Mouse (Mus musculus): ENCODE data around the gene Zfp940. TPM values are rescaled to one million over a fixed set of nuclear protein-coding genes. Genes with fewer than 3 reads are reported as not detected.
"Not testable (repeated sequence)": the region's sequence is repeated elsewhere in the genome, so short reads cannot be mapped to it uniquely, and the experiment has no call there.

Zfp940 gene
- polyA plus RNA-seq (2014; fragmentation: Nextera tagmentation; extraction: Ambion mirVana): 10.7 and 11.3 TPM in 2 replicates

DNA sequence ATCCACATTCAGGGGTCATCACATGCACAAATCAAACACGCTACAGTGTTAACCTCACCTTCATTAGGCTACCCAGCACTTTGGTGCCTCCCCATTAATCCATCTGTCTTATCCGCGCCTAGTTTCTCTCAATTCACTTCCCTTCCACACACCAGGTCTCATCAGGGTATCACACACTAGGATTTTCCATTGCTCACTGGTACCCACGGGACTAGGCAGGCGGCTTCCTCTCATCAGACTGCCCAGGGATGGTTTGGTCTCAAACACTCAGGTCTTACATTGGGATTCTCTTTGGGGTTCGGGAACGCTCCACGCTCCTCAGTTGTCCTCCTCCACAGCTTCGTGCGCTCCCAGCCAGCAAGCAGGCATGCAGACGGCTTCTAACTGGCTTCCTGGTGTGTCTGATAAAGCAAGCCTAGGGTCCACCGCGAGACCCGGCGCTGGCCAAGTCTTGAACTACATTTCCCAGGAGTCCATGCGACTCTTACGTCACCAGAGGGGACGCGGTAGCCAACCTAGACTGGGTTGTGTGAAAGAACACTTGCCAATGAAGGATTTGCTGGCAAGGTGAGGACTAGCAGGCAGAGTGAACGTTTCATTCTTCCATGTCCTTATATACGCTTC, at the start of gene Zfp940:
Gene Zfp940 (minus strand): TSS at position 451 of the 624 bp plus-strand sequence.
- WGBS: 2% methylated on average over 21 of the region's 21 CpGs
- H3K36me3 ChIP-seq (ENCODE audit: control insufficient read depth, insufficient read depth, low read length): no peaks in the 10 kb centered on the region
- DNase-seq (ENCODE audit: low spot score) (peak; percentile 90), ATAC-seq (replicated peaks; ENCODE audit: low FRiP score) (peak; percentile 98)
- peak within 1 kb of the TSS; percentile 70 for H3K9ac ChIP-seq (ENCODE audit: low read length)
- H3K9me3 ChIP-seq (ENCODE audit: control insufficient read depth, low read length): no peaks in the 10 kb centered on the region
- H3K4me1 ChIP-seq (replicated peaks; ENCODE audit: control insufficient read depth, insufficient read depth, low read length): peaks cover 4% of the 10 kb centered on the region; the same call in 1 of the 2 replicates
- no peak within 1 kb of the TSS; the same call in 1 of the 2 replicates for H3K27ac ChIP-seq (ENCODE audit: low read depth, low read length)
- peak within 1 kb of the TSS; percentile 58 for H3K4me3 ChIP-seq (ENCODE audit: low read depth, low read length)
- no peaks in the 10 kb centered on the region for H3K27me3 ChIP-seq (ENCODE audit: control insufficient read depth, insufficient read depth, low read length)
- H3K4me2 ChIP-seq (ENCODE audit: low read depth, low read length, severe bottlenecking): peak within 1 kb of the TSS; percentile 76

- ATAC-seq (replicated peaks; ENCODE audit: low FRiP score): no peak
- no peaks in the 10 kb centered on the region for H3K27me3 ChIP-seq (ENCODE audit: control insufficient read depth, insufficient read depth, low read length)
These were observed 44.9 kb upstream of the Zfp940 start for GRCm38 (mm10) chr7:29898351-29898750.

DNA sequence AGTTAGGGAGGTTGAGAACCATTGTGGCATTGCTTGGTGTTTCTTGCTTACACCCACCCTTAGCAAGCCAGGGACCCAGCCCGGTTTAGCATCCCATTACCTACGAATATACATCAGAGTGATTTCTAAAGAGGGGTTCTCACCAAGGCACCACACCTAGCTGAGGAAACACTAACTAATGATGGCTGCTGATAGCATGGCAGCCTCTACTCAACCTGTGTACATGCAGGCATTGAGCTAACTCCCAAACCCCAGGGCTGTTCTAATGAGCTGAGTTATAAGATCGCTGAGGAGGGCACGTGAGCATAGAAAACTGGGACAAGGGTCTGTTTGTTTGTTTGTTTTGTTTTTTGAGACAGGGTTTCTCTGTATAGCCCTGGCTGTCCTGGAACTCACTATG, 39.3 kb upstream of the Zfp940 start:
- no peaks in the 10 kb centered on the region for H3K27me3 ChIP-seq (ENCODE audit: control insufficient read depth, insufficient read depth, low read length)
- DNase-seq (ENCODE audit: low spot score): no peak
- ATAC-seq (replicated peaks; ENCODE audit: low FRiP score): no peak
- H3K9ac ChIP-seq (ENCODE audit: low read length): no peak overlapping the region
- 98% methylated on average over 4 of the region's 4 CpGs for WGBS
- peaks cover 45% of the 10 kb centered on the region for H3K36me3 ChIP-seq (ENCODE audit: control insufficient read depth, insufficient read depth, low read length)
- no peaks in the 10 kb centered on the region for H3K4me1 ChIP-seq (replicated peaks; ENCODE audit: control insufficient read depth, insufficient read depth, low read length)
- no peak overlapping the region for H3K4me2 ChIP-seq (ENCODE audit: low read depth, low read length, severe bottlenecking)
- peaks cover 24% of the 10 kb centered on the region for H3K9me3 ChIP-seq (ENCODE audit: control insufficient read depth, low read length)
- H3K4me3 ChIP-seq (ENCODE audit: low read depth, low read length): no peak overlapping the region
- H3K27ac ChIP-seq (ENCODE audit: low read depth, low read length): no peak overlapping the region

More at GRCm38 (mm10) chr7:29898351-29898750, 44.9 kb upstream of the Zfp940 start:
- no peaks in the 10 kb centered on the region for H3K4me1 ChIP-seq (replicated peaks; ENCODE audit: control insufficient read depth, insufficient read depth, low read length)
- peaks cover 24% of the 10 kb centered on the region for H3K9me3 ChIP-seq (ENCODE audit: control insufficient read depth, low read length)
- H3K36me3 ChIP-seq (ENCODE audit: control insufficient read depth, insufficient read depth, low read length): peaks cover 47% of the 10 kb centered on the region
- WGBS: 99% methylated on average over 4 of the region's 4 CpGs
- H3K27ac ChIP-seq (ENCODE audit: low read depth, low read length): no peak overlapping the region
- no peak overlapping the region for H3K4me2 ChIP-seq (ENCODE audit: low read depth, low read length, severe bottlenecking)
- H3K4me3 ChIP-seq (ENCODE audit: low read depth, low read length): no peak overlapping the region
- no peak overlapping the region for H3K9ac ChIP-seq (ENCODE audit: low read length)
- no peak for DNase-seq (ENCODE audit: low spot score)

DNA sequence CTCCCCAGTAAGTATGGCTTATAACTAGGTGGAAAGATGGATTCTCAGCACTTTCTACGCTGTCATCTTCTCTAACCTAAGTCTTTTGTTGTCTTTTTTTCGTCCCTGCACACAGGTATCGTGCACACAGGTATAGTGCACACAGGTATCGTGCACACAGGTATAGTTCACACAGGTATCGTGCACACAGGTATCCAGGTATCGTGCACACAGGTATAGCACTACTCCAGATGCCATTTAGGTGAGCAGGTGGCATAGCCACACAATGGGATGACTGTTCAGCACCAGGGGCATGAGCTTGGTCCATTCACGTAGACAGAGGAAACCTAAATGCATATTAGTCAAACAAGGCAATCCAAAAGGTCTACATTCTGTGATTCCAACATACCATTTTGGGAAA, 37.0 kb upstream of the Zfp940 start:
- 96% methylated on average over 7 of the region's 7 CpGs for WGBS
- DNase-seq (ENCODE audit: low spot score) (no peak), ATAC-seq (replicated peaks; ENCODE audit: low FRiP score) (no peak)
- Histone ChIP-seq H3K27ac (ENCODE audit: low read depth, low read length) (no peak overlapping the region), H3K4me1 (replicated peaks; ENCODE audit: control insufficient read depth, insufficient read depth, low read length) (no peaks in the 10 kb centered on the region), H3K27me3 (ENCODE audit: control insufficient read depth, insufficient read depth, low read length) (no peaks in the 10 kb centered on the region), H3K4me3 (ENCODE audit: low read depth, low read length) (no peak overlapping the region), H3K9ac (ENCODE audit: low read length) (no peak overlapping the region), H3K36me3 (ENCODE audit: control insufficient read depth, insufficient read depth, low read length) (peaks cover 34% of the 10 kb centered on the region), H3K4me2 (ENCODE audit: low read depth, low read length, severe bottlenecking) (no peak overlapping the region), H3K9me3 (ENCODE audit: control insufficient read depth, low read length) (peaks cover 33% of the 10 kb centered on the region)

DNA sequence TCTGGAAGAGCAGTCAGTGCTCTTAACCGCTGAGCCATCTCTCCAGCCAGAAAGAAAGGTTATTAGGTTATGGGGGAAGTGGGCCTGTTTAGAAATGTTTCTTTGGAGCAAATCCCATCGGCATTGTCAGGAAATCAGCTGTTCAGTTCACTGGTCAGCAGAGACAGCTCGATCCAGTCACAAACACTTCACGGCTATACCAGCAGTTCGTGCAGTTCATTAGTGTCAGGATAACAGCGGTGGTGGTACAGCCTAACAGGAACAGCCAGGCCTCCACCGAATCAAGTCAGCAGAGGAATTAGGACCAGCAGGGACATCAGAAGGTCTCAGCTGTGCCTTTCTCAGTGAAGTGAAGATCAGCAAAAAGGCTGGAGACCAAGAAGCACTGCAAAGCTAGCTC, 27.4 kb upstream of the Zfp940 start:
- no peaks in the 10 kb centered on the region for H3K4me1 ChIP-seq (replicated peaks; ENCODE audit: control insufficient read depth, insufficient read depth, low read length)
- 88% methylated on average over 7 of the region's 7 CpGs for WGBS
- H3K36me3 ChIP-seq (ENCODE audit: control insufficient read depth, insufficient read depth, low read length): no peaks in the 10 kb centered on the region; the same call in 1 of the 2 replicates
- H3K27ac ChIP-seq (ENCODE audit: low read depth, low read length): no peak overlapping the region
- no peaks in the 10 kb centered on the region for H3K27me3 ChIP-seq (ENCODE audit: control insufficient read depth, insufficient read depth, low read length)
- no peak for ATAC-seq (replicated peaks; ENCODE audit: low FRiP score)
- no peak overlapping the region for H3K4me2 ChIP-seq (ENCODE audit: low read depth, low read length, severe bottlenecking)
- no peaks in the 10 kb centered on the region; the same call in 1 of the 2 replicates for H3K9me3 ChIP-seq (ENCODE audit: control insufficient read depth, low read length)
- no peak overlapping the region for H3K4me3 ChIP-seq (ENCODE audit: low read depth, low read length)
- H3K9ac ChIP-seq (ENCODE audit: low read length): no peak overlapping the region
- no peak for DNase-seq (ENCODE audit: low spot score)

DNA sequence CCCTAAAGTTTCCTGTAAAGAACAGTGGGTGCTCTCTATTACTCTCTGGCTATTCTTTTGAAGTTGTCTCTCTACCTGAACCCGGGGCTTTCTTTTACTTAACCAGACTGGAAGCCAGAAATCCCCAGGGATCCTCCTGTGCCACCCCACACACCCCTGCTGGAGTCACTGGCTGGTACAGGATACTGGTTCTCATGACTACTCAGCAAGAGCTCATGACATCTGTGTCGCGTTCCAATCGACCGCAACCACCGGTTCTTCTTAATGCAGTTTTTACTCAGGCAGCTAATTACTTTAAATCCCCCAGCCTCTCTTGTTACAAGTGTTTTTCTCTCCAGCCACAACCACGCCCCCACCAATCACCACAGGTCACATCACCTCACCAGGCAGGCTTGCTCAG, 26.6 kb upstream of the Zfp940 start:
- Histone ChIP-seq H3K4me3 (ENCODE audit: low read depth, low read length) (no peak overlapping the region), H3K9me3 (ENCODE audit: control insufficient read depth, low read length) (peaks cover 8% of the 10 kb centered on the region), H3K4me1 (replicated peaks; ENCODE audit: control insufficient read depth, insufficient read depth, low read length) (no peaks in the 10 kb centered on the region), H3K4me2 (ENCODE audit: low read depth, low read length, severe bottlenecking) (no peak overlapping the region), H3K27me3 (ENCODE audit: control insufficient read depth, insufficient read depth, low read length) (no peaks in the 10 kb centered on the region), H3K27ac (ENCODE audit: low read depth, low read length) (no peak overlapping the region), H3K36me3 (ENCODE audit: control insufficient read depth, insufficient read depth, low read length) (peaks cover 7% of the 10 kb centered on the region), H3K9ac (ENCODE audit: low read length) (no peak overlapping the region)
- WGBS: 71% methylated on average over 7 of the region's 7 CpGs
- DNase-seq (ENCODE audit: low spot score) (no peak), ATAC-seq (replicated peaks; ENCODE audit: low FRiP score) (no peak)

DNA sequence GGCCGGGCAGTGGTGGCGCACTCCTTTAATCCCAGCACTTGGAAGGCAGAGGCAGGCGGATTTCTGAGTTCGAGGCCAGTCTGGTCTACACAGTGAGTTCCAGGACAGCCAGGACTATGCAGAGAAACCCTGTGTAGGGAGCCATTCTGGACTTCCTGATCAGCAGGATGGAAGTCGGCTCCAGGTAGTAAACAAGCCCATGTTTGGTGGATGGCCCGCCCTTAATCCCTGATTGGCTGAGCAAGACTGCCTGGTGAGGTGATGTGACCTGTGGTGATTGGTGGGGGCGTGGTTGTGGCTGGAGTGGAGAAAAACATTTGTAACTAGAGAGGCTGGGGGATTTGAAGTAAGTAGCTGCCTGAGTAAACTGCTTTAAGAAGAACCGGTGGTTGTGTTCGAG, 24.1 kb upstream of the Zfp940 start:
- H3K27ac ChIP-seq (ENCODE audit: low read depth, low read length); H3K4me1 ChIP-seq (replicated peaks; ENCODE audit: control insufficient read depth, insufficient read depth, low read length); H3K27me3 ChIP-seq (ENCODE audit: control insufficient read depth, insufficient read depth, low read length); H3K4me3 ChIP-seq (ENCODE audit: low read depth, low read length); H3K4me2 ChIP-seq (ENCODE audit: low read depth, low read length, severe bottlenecking); DNase-seq (ENCODE audit: low spot score); ATAC-seq (replicated peaks; ENCODE audit: low FRiP score); H3K9ac ChIP-seq (ENCODE audit: low read length): not testable (repeated sequence)
- WGBS: 95% methylated on average over 9 of the region's 9 CpGs
- peaks cover 14% of the 10 kb centered on the region for H3K36me3 ChIP-seq (ENCODE audit: control insufficient read depth, insufficient read depth, low read length)
- peaks cover 18% of the 10 kb centered on the region for H3K9me3 ChIP-seq (ENCODE audit: control insufficient read depth, low read length)

GRCm38 (mm10) chr7:29874256-29874655, 20.8 kb upstream of the Zfp940 start:
- DNase-seq (ENCODE audit: low spot score) (no peak), ATAC-seq (replicated peaks; ENCODE audit: low FRiP score) (no peak)
- WGBS: 93% methylated on average over 10 of the region's 10 CpGs
- peaks cover 18% of the 10 kb centered on the region for H3K9me3 ChIP-seq (ENCODE audit: control insufficient read depth, low read length)
- peaks cover 14% of the 10 kb centered on the region for H3K36me3 ChIP-seq (ENCODE audit: control insufficient read depth, insufficient read depth, low read length)
- no peak overlapping the region for H3K4me3 ChIP-seq (ENCODE audit: low read depth, low read length)
- H3K27me3 ChIP-seq (ENCODE audit: control insufficient read depth, insufficient read depth, low read length): no peaks in the 10 kb centered on the region
- no peak overlapping the region for H3K27ac ChIP-seq (ENCODE audit: low read depth, low read length)
- no peaks in the 10 kb centered on the region for H3K4me1 ChIP-seq (replicated peaks; ENCODE audit: control insufficient read depth, insufficient read depth, low read length)
- H3K9ac ChIP-seq (ENCODE audit: low read length): no peak overlapping the region
- H3K4me2 ChIP-seq (ENCODE audit: low read depth, low read length, severe bottlenecking): no peak overlapping the region

- H3K4me2 ChIP-seq (ENCODE audit: low read depth, low read length, severe bottlenecking): no peak overlapping the region
- no peaks in the 10 kb centered on the region; the same call in 1 of the 2 replicates for H3K36me3 ChIP-seq (ENCODE audit: control insufficient read depth, insufficient read depth, low read length)
- no peak for ATAC-seq (replicated peaks; ENCODE audit: low FRiP score)
- H3K9me3 ChIP-seq (ENCODE audit: control insufficient read depth, low read length): no peaks in the 10 kb centered on the region
- no peaks in the 10 kb centered on the region for H3K27me3 ChIP-seq (ENCODE audit: control insufficient read depth, insufficient read depth, low read length)
- peaks cover 6% of the 10 kb centered on the region; the same call in 1 of the 2 replicates for H3K4me1 ChIP-seq (replicated peaks; ENCODE audit: control insufficient read depth, insufficient read depth, low read length)
- no peak for DNase-seq (ENCODE audit: low spot score)
- WGBS: 89% methylated on average over 7 of the region's 7 CpGs
- no peak overlapping the region for H3K9ac ChIP-seq (ENCODE audit: low read length)
- no peak overlapping the region for H3K4me3 ChIP-seq (ENCODE audit: low read depth, low read length)
- H3K27ac ChIP-seq (ENCODE audit: low read depth, low read length): no peak overlapping the region
These were observed 8.2 kb upstream of the Zfp940 start for GRCm38 (mm10) chr7:29861660-29862059.

Measured in forebrain, embryonic 11.5 days (tissue).